Mouse (Mus musculus): ENCODE data around the gene Il20rb.

DNA sequence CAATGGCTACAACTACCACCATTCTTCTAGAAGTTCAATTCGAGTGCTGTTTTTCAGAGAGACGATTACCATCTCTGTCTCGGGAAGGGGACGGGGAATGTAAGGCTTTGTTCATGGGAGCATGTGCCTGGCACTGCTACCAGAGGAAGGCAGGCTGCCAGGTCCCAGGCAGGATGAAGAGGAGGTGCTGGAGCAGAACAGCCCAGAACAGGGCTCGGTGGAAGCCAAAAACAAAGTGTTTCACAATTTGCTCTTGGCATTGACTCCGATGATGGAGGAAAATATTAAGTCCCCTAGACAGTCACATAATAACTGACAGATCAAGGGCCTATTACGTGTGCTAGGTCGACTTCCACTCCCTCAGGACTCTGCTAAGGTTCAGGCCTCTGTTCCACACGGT is 24.9 kb downstream of the Il20rb start:
- TF ChIP-seq CTCF (IDR thresholded peaks at IDR 0.05; ENCODE audit: low read depth, low read length) (no peak), POLR2A (IDR thresholded peaks at IDR 0.05; ENCODE audit: extremely low read depth, insufficient read depth, low read length) (no peak)
